In the genomic region with DNA sequence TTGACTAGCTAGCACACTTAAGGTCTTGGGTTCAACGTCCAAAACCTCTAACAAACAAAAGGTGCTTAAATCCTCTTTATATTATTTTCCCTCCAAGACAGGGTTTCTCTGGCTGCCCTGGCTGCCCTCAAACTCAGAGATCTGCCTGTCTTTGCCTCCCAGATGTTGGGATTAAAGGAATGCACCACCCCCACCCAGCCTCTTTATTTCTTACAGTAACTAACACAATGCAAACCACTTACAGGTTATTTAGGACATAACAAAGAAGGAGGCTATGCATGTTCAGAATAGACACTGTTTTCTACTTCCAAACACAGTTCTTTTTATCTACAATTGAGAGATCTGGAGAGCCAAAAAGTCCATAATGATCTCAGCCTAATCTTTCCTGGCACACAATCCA, we compare ENCODE assay signal across 23 mouse cellular contexts. TPM values are rescaled to one million over a fixed set of nuclear protein-coding genes. Genes with fewer than 3 reads are reported as not detected.
DNase-seq lines count a peak whose midpoint lies in the region; ATAC-seq and TF ChIP-seq lines count a peak whose summit lies in the region.
"Had no signal": no experiment of that assay in that cellular context is flagged by ENCODE, and none has a peak within 500 bp of the region (broad histone marks: within the 10 kb centered on the region; RNA-seq: fewer than 3 reads in every experiment).

No protein-coding gene starts in this region.

- H3K9ac ChIP-seq in intestine, embryonic 14.5 days (ENCODE audit: low read length), result no peak overlapping the region
- H3K9ac ChIP-seq in intestine, embryonic 16.5 days (ENCODE audit: low read depth, low read length), result no peak overlapping the region
- H3K9ac ChIP-seq in kidney, embryonic 16.5 days (replicated peaks; ENCODE audit: low read length), result no peak overlapping the region
- H3K9ac ChIP-seq in kidney, embryonic 14.5 days (ENCODE audit: low read depth, low read length), result no peak overlapping the region
- H3K9ac ChIP-seq in forebrain, postnatal 0 days, result no peak overlapping the region
- H3K9ac ChIP-seq: forebrain, embryonic 13.5 days; hindbrain, embryonic 13.5 days had no signal

- no peak overlapping the region for H3K27ac ChIP-seq in intestine, embryonic 14.5 days (ENCODE audit: low read depth)
- no peak overlapping the region for H3K27ac ChIP-seq in intestine, embryonic 16.5 days (ENCODE audit: low read length)
- H3K27ac ChIP-seq in kidney, embryonic 16.5 days (ENCODE audit: low read length), result peak overlapping the region; percentile 52; the same call in 1 of the 2 replicates
- no peak overlapping the region for H3K27ac ChIP-seq in kidney, embryonic 14.5 days (ENCODE audit: low read depth, low read length)
- no peak overlapping the region for H3K27ac ChIP-seq in forebrain, postnatal 0 days (ENCODE audit: low read depth, low read length)
- H3K27ac ChIP-seq: forebrain, embryonic 10.5 days; forebrain, embryonic 13.5 days; hindbrain, embryonic 10.5 days; hindbrain, embryonic 13.5 days had no signal

- ATAC-seq in intestine, embryonic 14.5 days (replicated peaks; ENCODE audit: low FRiP score, low TSS enrichment, low read depth), result no peak
- no peak for ATAC-seq in intestine, embryonic 16.5 days
- ATAC-seq in kidney, embryonic 16.5 days (ENCODE audit: low FRiP score, low TSS enrichment), result no peak
- ATAC-seq in kidney, embryonic 14.5 days (ENCODE audit: low FRiP score, low TSS enrichment), result no peak
- ATAC-seq in forebrain, postnatal 0 days, result no peak
- ATAC-seq: CD4-positive, CD25-positive, alpha-beta regulatory T cell, adult 4 months; forebrain, embryonic 13.5 days; forebrain, embryonic 16.5 days; hindbrain, embryonic 16.5 days had no signal

- H3K9me3 ChIP-seq in intestine, embryonic 14.5 days (ENCODE audit: control insufficient read depth, low read length), result peaks cover 10% of the 10 kb centered on the region; the same call in 1 of the 2 replicates
- peaks cover 3% of the 10 kb centered on the region; the same call in 1 of the 2 replicates for H3K9me3 ChIP-seq in intestine, embryonic 16.5 days (ENCODE audit: control insufficient read depth, low read length)
- peaks cover 15% of the 10 kb centered on the region; the same call in 1 of the 2 replicates for H3K9me3 ChIP-seq in kidney, embryonic 16.5 days (ENCODE audit: low read length)
- H3K9me3 ChIP-seq in kidney, embryonic 14.5 days (ENCODE audit: control insufficient read depth, low read length), result 0 out of 2 replicates have a peak, but pooled peaks cover 3% of the 10 kb centered on the region
- no peaks in the 10 kb centered on the region for H3K9me3 ChIP-seq in forebrain, postnatal 0 days (ENCODE audit: low read length)

- 0 out of 2 replicates have a peak, but pooled peaks cover under 1% of the 10 kb centered on the region for H3K4me1 ChIP-seq in intestine, embryonic 14.5 days (replicated peaks; ENCODE audit: control insufficient read depth, insufficient read depth, low read length)
- H3K4me1 ChIP-seq in intestine, embryonic 16.5 days (ENCODE audit: control insufficient read depth, insufficient read depth, low read length), result peaks cover 2% of the 10 kb centered on the region; the same call in 1 of the 2 replicates
- H3K4me1 ChIP-seq in kidney, embryonic 16.5 days (ENCODE audit: insufficient read depth, low read length), result peaks cover 11% of the 10 kb centered on the region
- H3K4me1 ChIP-seq in kidney, embryonic 14.5 days (ENCODE audit: control insufficient read depth, insufficient read depth, low read length), result no peaks in the 10 kb centered on the region
- no peaks in the 10 kb centered on the region for H3K4me1 ChIP-seq in forebrain, postnatal 0 days (ENCODE audit: insufficient read depth)
- H3K4me1 ChIP-seq: forebrain, embryonic 13.5 days; hindbrain, embryonic 10.5 days; hindbrain, embryonic 13.5 days had no signal

- 88% methylated on average over 1 of the region's 1 CpGs for WGBS in intestine, embryonic 14.5 days
- WGBS in intestine, embryonic 16.5 days, result 84% methylated on average over 1 of the region's 1 CpGs
- 75% methylated on average over 1 of the region's 1 CpGs for WGBS in kidney, embryonic 16.5 days
- 67% methylated on average over 1 of the region's 1 CpGs for WGBS in kidney, embryonic 14.5 days
- 69% methylated on average over 1 of the region's 1 CpGs for WGBS in forebrain, postnatal 0 days

- no peak overlapping the region for H3K4me2 ChIP-seq in intestine, embryonic 14.5 days (ENCODE audit: low read length)
- H3K4me2 ChIP-seq in intestine, embryonic 16.5 days (ENCODE audit: low read depth, low read length), result no peak overlapping the region
- no peak overlapping the region for H3K4me2 ChIP-seq in kidney, embryonic 16.5 days (replicated peaks; ENCODE audit: low read depth, low read length)
- no peak overlapping the region for H3K4me2 ChIP-seq in kidney, embryonic 14.5 days (replicated peaks; ENCODE audit: low read depth, low read length)
- no peak overlapping the region for H3K4me2 ChIP-seq in forebrain, postnatal 0 days (ENCODE audit: low read depth)
- H3K4me2 ChIP-seq: forebrain, embryonic 13.5 days; heart, embryonic 11.5 days; hindbrain, embryonic 13.5 days had no signal

- no peak for TF ChIP-seq CTCF in forebrain, postnatal 0 days (IDR thresholded peaks at IDR 0.05; ENCODE audit: low read depth)

- peaks cover 57% of the 10 kb centered on the region for H3K36me3 ChIP-seq in intestine, embryonic 14.5 days (ENCODE audit: control insufficient read depth, insufficient read depth, low read length)
- H3K36me3 ChIP-seq in intestine, embryonic 16.5 days (ENCODE audit: control insufficient read depth, insufficient read depth, low read length), result peaks cover 17% of the 10 kb centered on the region
- peaks cover 52% of the 10 kb centered on the region for H3K36me3 ChIP-seq in kidney, embryonic 16.5 days (ENCODE audit: insufficient read depth, low read length)
- H3K36me3 ChIP-seq in kidney, embryonic 14.5 days (ENCODE audit: control insufficient read depth, insufficient read depth, low read length), result peaks cover 58% of the 10 kb centered on the region
- H3K36me3 ChIP-seq in forebrain, postnatal 0 days (ENCODE audit: insufficient read depth), result peaks cover 42% of the 10 kb centered on the region

- no peaks in the 10 kb centered on the region for H3K27me3 ChIP-seq in intestine, embryonic 14.5 days (replicated peaks; ENCODE audit: control insufficient read depth, insufficient read depth, low read length)
- H3K27me3 ChIP-seq in intestine, embryonic 16.5 days (replicated peaks; ENCODE audit: control insufficient read depth, insufficient read depth, low read length), result no peaks in the 10 kb centered on the region
- no peaks in the 10 kb centered on the region for H3K27me3 ChIP-seq in kidney, embryonic 16.5 days (ENCODE audit: insufficient read depth, low read length)
- no peaks in the 10 kb centered on the region for H3K27me3 ChIP-seq in kidney, embryonic 14.5 days (ENCODE audit: control insufficient read depth, insufficient read depth, low read length)
- no peaks in the 10 kb centered on the region for H3K27me3 ChIP-seq in forebrain, postnatal 0 days (ENCODE audit: insufficient read depth, low read length)
- H3K27me3 ChIP-seq: forebrain, embryonic 13.5 days; hindbrain, embryonic 13.5 days had no signal

- no peak overlapping the region for H3K4me3 ChIP-seq in intestine, embryonic 14.5 days (ENCODE audit: low read depth, low read length)
- no peak overlapping the region for H3K4me3 ChIP-seq in intestine, embryonic 16.5 days (ENCODE audit: low read length)
- no peak overlapping the region for H3K4me3 ChIP-seq in kidney, embryonic 16.5 days (ENCODE audit: low read length)
- H3K4me3 ChIP-seq in kidney, embryonic 14.5 days (ENCODE audit: low read length), result no peak overlapping the region
- H3K4me3 ChIP-seq in forebrain, postnatal 0 days (ENCODE audit: low read depth, low read length), result no peak overlapping the region
- H3K4me3 ChIP-seq: forebrain, embryonic 10.5 days; forebrain, embryonic 13.5 days; heart, adult 2 months; hindbrain, embryonic 10.5 days; hindbrain, embryonic 13.5 days had no signal

- peak; percentile 42 for DNase-seq in intestine, embryonic 14.5 days (ENCODE audit: low spot score)
- DNase-seq in ZHBTc4 (ENCODE audit: low read depth, low spot score), result peak; percentile 50
- DNase-seq in forebrain, postnatal 0 days, result no peak
- DNase-seq: adrenal gland, postnatal 10 days; adrenal gland, postnatal 36 days; cerebellum, adult 18-20 months; cerebellum, adult 9-10 months; cerebellum, postnatal 14 days; gastrocnemius, postnatal 36 days; heart, adult 2 months; heart, postnatal 10 days; heart, postnatal 36 days had no signal

RNA-seq across cellular contexts. Expression of a gene that starts 19.0 kb away (rescaled TPM):
- 18.2 and 25.4 TPM in 2 replicates for polyA plus RNA-seq in intestine, embryonic 14.5 days (2014; fragmentation: Nextera tagmentation; extraction: Ambion mirVana)
- 13.6 and 15.0 TPM in 2 replicates for polyA plus RNA-seq in intestine, embryonic 16.5 days (2015; fragmentation: Nextera tagmentation; extraction: Ambion mirVana)
- polyA plus RNA-seq in kidney, embryonic 16.5 days (2015; fragmentation: Nextera tagmentation; extraction: Ambion mirVana), result 18.2 and 22.4 TPM in 2 replicates
- polyA plus RNA-seq in kidney, embryonic 14.5 days (2014; fragmentation: Nextera tagmentation; extraction: Ambion mirVana), result 13.2 and 20.8 TPM in 2 replicates
- 16.1 and 18.8 TPM in 2 replicates for total RNA-seq in forebrain, postnatal 0 days (2014; rRNA removed)
- 6.7 and 13.3 TPM in 2 replicates for polyA plus RNA-seq in forebrain, postnatal 0 days (2015; fragmentation: Nextera tagmentation; extraction: Ambion mirVana)

RNA-seq across cellular contexts. Expression of a gene that starts 26.8 kb away (rescaled TPM):
- 241 and 252 TPM in 2 replicates for polyA plus RNA-seq in intestine, embryonic 14.5 days (2014; fragmentation: Nextera tagmentation; extraction: Ambion mirVana)
- 150 and 169 TPM in 2 replicates for polyA plus RNA-seq in intestine, embryonic 16.5 days (2015; fragmentation: Nextera tagmentation; extraction: Ambion mirVana)
- polyA plus RNA-seq in kidney, embryonic 16.5 days (2015; fragmentation: Nextera tagmentation; extraction: Ambion mirVana), result 349 and 353 TPM in 2 replicates
- 343 and 349 TPM in 2 replicates for polyA plus RNA-seq in kidney, embryonic 14.5 days (2014; fragmentation: Nextera tagmentation; extraction: Ambion mirVana)
- total RNA-seq in forebrain, postnatal 0 days (2014; rRNA removed), result 142 and 150 TPM in 2 replicates
- 147 and 152 TPM in 2 replicates for polyA plus RNA-seq in forebrain, postnatal 0 days (2015; fragmentation: Nextera tagmentation; extraction: Ambion mirVana)

RNA-seq across cellular contexts. Expression of a gene that starts 27.1 kb away (rescaled TPM):
- polyA plus RNA-seq in intestine, embryonic 14.5 days (2014; fragmentation: Nextera tagmentation; extraction: Ambion mirVana), result 39.2 and 43.6 TPM in 2 replicates
- polyA plus RNA-seq in intestine, embryonic 16.5 days (2015; fragmentation: Nextera tagmentation; extraction: Ambion mirVana), result 21.0 and 22.1 TPM in 2 replicates
- polyA plus RNA-seq in kidney, embryonic 16.5 days (2015; fragmentation: Nextera tagmentation; extraction: Ambion mirVana), result 42.0 and 42.4 TPM in 2 replicates
- polyA plus RNA-seq in kidney, embryonic 14.5 days (2014; fragmentation: Nextera tagmentation; extraction: Ambion mirVana), result 34.9 and 51.7 TPM in 2 replicates
- 15.3 and 16.1 TPM in 2 replicates for total RNA-seq in forebrain, postnatal 0 days (2014; rRNA removed)
- polyA plus RNA-seq in forebrain, postnatal 0 days (2015; fragmentation: Nextera tagmentation; extraction: Ambion mirVana), result 10.5 and 11.2 TPM in 2 replicates

RNA-seq across cellular contexts. Expression of a gene that starts 50.2 kb away (rescaled TPM):
- polyA plus RNA-seq in intestine, embryonic 14.5 days (2014; fragmentation: Nextera tagmentation; extraction: Ambion mirVana), result 91.6 and 98.2 TPM in 2 replicates
- polyA plus RNA-seq in intestine, embryonic 16.5 days (2015; fragmentation: Nextera tagmentation; extraction: Ambion mirVana), result 80.8 and 90.7 TPM in 2 replicates
- polyA plus RNA-seq in kidney, embryonic 16.5 days (2015; fragmentation: Nextera tagmentation; extraction: Ambion mirVana), result 98.0 and 104 TPM in 2 replicates
- polyA plus RNA-seq in kidney, embryonic 14.5 days (2014; fragmentation: Nextera tagmentation; extraction: Ambion mirVana), result 77.6 and 103 TPM in 2 replicates
- total RNA-seq in forebrain, postnatal 0 days (2014; rRNA removed), result 79.6 and 92.1 TPM in 2 replicates
- polyA plus RNA-seq in forebrain, postnatal 0 days (2015; fragmentation: Nextera tagmentation; extraction: Ambion mirVana), result 71.1 and 79.7 TPM in 2 replicates
